29 mouse cellular contexts compared by ENCODE assay signal in the genomic region with DNA sequence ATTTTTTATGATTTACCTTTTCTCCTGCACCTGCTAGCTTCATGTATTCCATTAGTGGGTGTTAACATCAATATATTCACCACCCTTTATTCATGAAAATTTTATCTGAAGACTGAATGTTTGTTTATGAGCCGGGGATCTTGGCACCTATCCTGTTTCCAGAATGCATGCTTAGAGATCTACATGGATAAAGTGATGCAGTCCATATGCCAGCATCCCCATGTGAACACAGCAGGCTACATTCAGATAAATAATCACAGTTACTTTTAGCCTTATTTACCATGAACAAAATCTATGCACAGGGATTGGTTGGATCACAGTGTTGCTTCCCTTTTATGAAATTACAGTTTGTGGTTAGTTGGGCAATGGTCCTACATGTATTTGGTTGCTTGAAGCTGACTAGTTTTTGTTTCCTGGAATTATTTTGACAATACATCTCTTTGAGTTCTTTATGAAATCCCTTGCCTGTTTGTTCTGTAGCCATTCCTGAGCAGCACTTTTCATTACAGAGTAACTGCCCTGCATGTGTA. TPM values are rescaled to one million over a fixed set of nuclear protein-coding genes. Genes with fewer than 3 reads are reported as not detected.
DNase-seq lines count a peak whose midpoint lies in the region; ATAC-seq and TF ChIP-seq lines count a peak whose summit lies in the region.
"Had no signal": no experiment of that assay in that cellular context is flagged by ENCODE, and none has a peak within 500 bp of the region (broad histone marks: within the 10 kb centered on the region; RNA-seq: fewer than 3 reads in every experiment).

No protein-coding gene starts in this region.

- no peak overlapping the region for H3K4me3 ChIP-seq in embryonic facial prominence, embryonic 14.5 days (ENCODE audit: low read depth, low read length)
- H3K4me3 ChIP-seq in embryonic facial prominence, embryonic 10.5 days = no peak overlapping the region
- no peak overlapping the region for H3K4me3 ChIP-seq in lung, adult 2 months (replicated peaks; ENCODE audit: extremely low read depth, low read depth, low read length)
- no peak overlapping the region for H3K4me3 ChIP-seq in forebrain, postnatal 0 days (ENCODE audit: low read depth, low read length)
- no peak overlapping the region for H3K4me3 ChIP-seq in kidney, embryonic 14.5 days (ENCODE audit: low read length)
- H3K4me3 ChIP-seq: gastrocnemius, adult 2 months; heart, embryonic 13.5 days; hindbrain, embryonic 15.5 days; intestine, embryonic 15.5 days; liver, embryonic 15.5 days; midbrain, embryonic 13.5 days; neural tube, embryonic 13.5 days; stomach, embryonic 15.5 days had no signal

- 50% methylated on average over 1 of the region's 1 CpGs for WGBS in embryonic facial prominence, embryonic 14.5 days
- WGBS in embryonic facial prominence, embryonic 10.5 days = 75% methylated on average over 1 of the region's 1 CpGs
- 12% methylated on average over 1 of the region's 1 CpGs for WGBS in lung, adult 2 months
- 26% methylated on average over 1 of the region's 1 CpGs for WGBS in forebrain, postnatal 0 days
- WGBS in kidney, embryonic 14.5 days = 65% methylated on average over 1 of the region's 1 CpGs

- H3K27ac ChIP-seq in embryonic facial prominence, embryonic 14.5 days (replicated peaks; ENCODE audit: low read depth, low read length) = no peak overlapping the region
- no peak overlapping the region for H3K27ac ChIP-seq in embryonic facial prominence, embryonic 10.5 days (replicated peaks)
- no peak overlapping the region for H3K27ac ChIP-seq in forebrain, postnatal 0 days (ENCODE audit: low read depth, low read length)
- H3K27ac ChIP-seq in kidney, embryonic 14.5 days (ENCODE audit: low read depth, low read length) = no peak overlapping the region
- H3K27ac ChIP-seq: hindbrain, embryonic 15.5 days; liver, embryonic 15.5 days; midbrain, embryonic 13.5 days had no signal

- no peaks in the 10 kb centered on the region for H3K9me3 ChIP-seq in embryonic facial prominence, embryonic 14.5 days (ENCODE audit: control insufficient read depth, low read length)
- H3K9me3 ChIP-seq in embryonic facial prominence, embryonic 10.5 days = no peaks in the 10 kb centered on the region
- no peaks in the 10 kb centered on the region for H3K9me3 ChIP-seq in forebrain, postnatal 0 days (ENCODE audit: low read length)
- no peaks in the 10 kb centered on the region for H3K9me3 ChIP-seq in kidney, embryonic 14.5 days (ENCODE audit: control insufficient read depth, low read length)
- H3K9me3 ChIP-seq: G1E; heart, embryonic 13.5 days; hindbrain, embryonic 15.5 days; intestine, embryonic 15.5 days; liver, embryonic 15.5 days; midbrain, embryonic 13.5 days; neural tube, embryonic 13.5 days; stomach, embryonic 15.5 days had no signal

- H3K27me3 ChIP-seq in embryonic facial prominence, embryonic 14.5 days (replicated peaks; ENCODE audit: control insufficient read depth, insufficient read depth, low read length) = no peaks in the 10 kb centered on the region
- H3K27me3 ChIP-seq in embryonic facial prominence, embryonic 10.5 days (replicated peaks; ENCODE audit: low read depth, poor library complexity, severe bottlenecking) = no peaks in the 10 kb centered on the region
- H3K27me3 ChIP-seq in forebrain, postnatal 0 days (ENCODE audit: insufficient read depth, low read length) = no peaks in the 10 kb centered on the region
- no peaks in the 10 kb centered on the region for H3K27me3 ChIP-seq in kidney, embryonic 14.5 days (ENCODE audit: control insufficient read depth, insufficient read depth, low read length)
- H3K27me3 ChIP-seq: heart, embryonic 13.5 days; hindbrain, embryonic 15.5 days; intestine, embryonic 15.5 days; liver, embryonic 15.5 days; midbrain, embryonic 13.5 days; neural tube, embryonic 13.5 days; stomach, embryonic 15.5 days had no signal

- peak; percentile 28; the same call in 1 of the 2 replicates for ATAC-seq in embryonic facial prominence, embryonic 14.5 days (ENCODE audit: low read depth)
- 0 out of 2 replicates have a peak, but pooled peaks have one; percentile 14 for ATAC-seq in forebrain, postnatal 0 days
- ATAC-seq in kidney, embryonic 14.5 days (ENCODE audit: low FRiP score, low TSS enrichment) = no peak
- ATAC-seq: midbrain, embryonic 13.5 days had no signal

- peaks cover 7% of the 10 kb centered on the region; the same call in 1 of the 2 replicates for H3K4me1 ChIP-seq in embryonic facial prominence, embryonic 14.5 days (ENCODE audit: control insufficient read depth, insufficient read depth, low read length)
- peaks cover 16% of the 10 kb centered on the region for H3K4me1 ChIP-seq in embryonic facial prominence, embryonic 10.5 days
- H3K4me1 ChIP-seq in lung, adult 2 months (ENCODE audit: control insufficient read depth, insufficient read depth, low read length) = peaks cover 33% of the 10 kb centered on the region
- peaks cover 6% of the 10 kb centered on the region; the same call in 1 of the 2 replicates for H3K4me1 ChIP-seq in forebrain, postnatal 0 days (ENCODE audit: insufficient read depth)
- peaks cover 19% of the 10 kb centered on the region for H3K4me1 ChIP-seq in kidney, embryonic 14.5 days (ENCODE audit: control insufficient read depth, insufficient read depth, low read length)

- TF ChIP-seq POLR2A in lung, adult 2 months (IDR thresholded peaks at IDR 0.05; ENCODE audit: borderline replicate concordance, extremely low read depth, low read depth, low read length) = no peak

- DNase-seq in embryonic facial prominence, embryonic 14.5 days (ENCODE audit: low spot score) = no peak
- no peak for DNase-seq in embryonic facial prominence, embryonic 10.5 days (ENCODE audit: low spot score)
- peak; percentile 33 for DNase-seq in lung, postnatal 25 days (ENCODE audit: low spot score)
- no peak for DNase-seq in lung, adult 2 months
- no peak for DNase-seq in forebrain, postnatal 0 days
- DNase-seq in right cerebral cortex, postnatal 4 days = no peak
- no peak for DNase-seq in adrenal gland, postnatal 36 days
- DNase-seq: cerebellum, adult 9-10 months; gastrocnemius, adult 2 months; heart, adult 18-20 months; heart, postnatal 36 days; lung, postnatal 4 days; right cerebral cortex, postnatal 14 days; thymus, adult 18-20 months; thymus, postnatal 4 days had no signal

- H3K9ac ChIP-seq in embryonic facial prominence, embryonic 14.5 days (ENCODE audit: low read depth, low read length) = no peak overlapping the region
- H3K9ac ChIP-seq in forebrain, postnatal 0 days = no peak overlapping the region
- no peak overlapping the region for H3K9ac ChIP-seq in kidney, embryonic 14.5 days (ENCODE audit: low read depth, low read length)
- H3K9ac ChIP-seq: heart, embryonic 13.5 days; hindbrain, embryonic 15.5 days; intestine, embryonic 15.5 days; liver, embryonic 15.5 days; neural tube, embryonic 13.5 days; stomach, embryonic 15.5 days had no signal

- no peak overlapping the region for H3K4me2 ChIP-seq in embryonic facial prominence, embryonic 14.5 days (ENCODE audit: low read depth, low read length)
- H3K4me2 ChIP-seq in forebrain, postnatal 0 days (ENCODE audit: low read depth) = no peak overlapping the region
- H3K4me2 ChIP-seq in kidney, embryonic 14.5 days (replicated peaks; ENCODE audit: low read depth, low read length) = no peak overlapping the region
- H3K4me2 ChIP-seq: hindbrain, embryonic 15.5 days; intestine, embryonic 15.5 days; liver, embryonic 15.5 days; midbrain, embryonic 13.5 days; neural tube, embryonic 13.5 days; stomach, embryonic 15.5 days had no signal

- H3K36me3 ChIP-seq in embryonic facial prominence, embryonic 14.5 days (ENCODE audit: control insufficient read depth, insufficient read depth, low read length) = no peaks in the 10 kb centered on the region
- no peaks in the 10 kb centered on the region for H3K36me3 ChIP-seq in embryonic facial prominence, embryonic 10.5 days (replicated peaks)
- H3K36me3 ChIP-seq in forebrain, postnatal 0 days (ENCODE audit: insufficient read depth) = no peaks in the 10 kb centered on the region
- no peaks in the 10 kb centered on the region; the same call in 1 of the 2 replicates for H3K36me3 ChIP-seq in kidney, embryonic 14.5 days (ENCODE audit: control insufficient read depth, insufficient read depth, low read length)
- H3K36me3 ChIP-seq: heart, embryonic 13.5 days; hindbrain, embryonic 15.5 days; intestine, embryonic 15.5 days; liver, embryonic 15.5 days; midbrain, embryonic 13.5 days; neural tube, embryonic 13.5 days; stomach, embryonic 15.5 days had no signal

- TF ChIP-seq CTCF in lung, adult 2 months (IDR thresholded peaks at IDR 0.05; ENCODE audit: insufficient read depth, low read length) = no peak
- no peak for TF ChIP-seq CTCF in forebrain, postnatal 0 days (IDR thresholded peaks at IDR 0.05; ENCODE audit: low read depth)

RNA-seq across cellular contexts. Expression of gene Stx7, which starts 16.5 kb away (rescaled TPM):
- polyA plus RNA-seq in embryonic facial prominence, embryonic 14.5 days (2014; fragmentation: Nextera tagmentation; extraction: Ambion mirVana) = 86.9 and 93.9 TPM in 2 replicates
- 47.9 and 55.1 TPM in 2 replicates for polyA plus RNA-seq in embryonic facial prominence, embryonic 10.5 days (2016; fragmentation: Nextera tagmentation; extraction: Ambion mirVana)
- polyA plus RNA-seq in lung, adult 2 months (2012; rRNA removed) = 91.9 and 97.8 TPM in 2 replicates
- total RNA-seq in forebrain, postnatal 0 days (2014; rRNA removed) = 160 and 169 TPM in 2 replicates
- 318 and 351 TPM in 2 replicates for polyA plus RNA-seq in forebrain, postnatal 0 days (2015; fragmentation: Nextera tagmentation; extraction: Ambion mirVana)
- 67.8 and 95.5 TPM in 2 replicates for polyA plus RNA-seq in kidney, embryonic 14.5 days (2014; fragmentation: Nextera tagmentation; extraction: Ambion mirVana)
- total RNA-seq in adrenal gland, postnatal 36 days (2021) = 100 to 1,000 TPM; 135 to 202 TPM

RNA-seq across cellular contexts. Expression of gene Taar9, which starts 56.3 kb away (rescaled TPM):
- polyA plus RNA-seq in embryonic facial prominence, embryonic 14.5 days (2014; fragmentation: Nextera tagmentation; extraction: Ambion mirVana) = not detected in 2 replicates
- not detected in 2 replicates for polyA plus RNA-seq in embryonic facial prominence, embryonic 10.5 days (2016; fragmentation: Nextera tagmentation; extraction: Ambion mirVana)
- polyA plus RNA-seq in lung, adult 2 months (2012; rRNA removed) = not detected in 2 replicates
- not detected in 2 replicates for total RNA-seq in forebrain, postnatal 0 days (2014; rRNA removed)
- polyA plus RNA-seq in forebrain, postnatal 0 days (2015; fragmentation: Nextera tagmentation; extraction: Ambion mirVana) = not detected in 2 replicates
- not detected in 2 replicates for polyA plus RNA-seq in kidney, embryonic 14.5 days (2014; fragmentation: Nextera tagmentation; extraction: Ambion mirVana)
- not detected for total RNA-seq in adrenal gland, postnatal 36 days (2021)
- total RNA-seq: adrenal gland, adult 18-20 months; gastrocnemius, adult 2 months; heart, adult 18-20 months; heart, postnatal 36 days; layer of hippocampus, postnatal 14 days had no signal
- polyA plus RNA-seq: G1E; heart, embryonic 13.5 days; hindbrain, embryonic 15.5 days; intestine, embryonic 15.5 days; kidney, embryonic 16.5 days; large intestine, adult 2 months; limb, embryonic 14.5 days; liver, embryonic 15.5 days; midbrain, embryonic 13.5 days; neural tube, embryonic 13.5 days; stomach, embryonic 15.5 days had no signal

RNA-seq across cellular contexts. Expression of gene Moxd1, which starts 57.7 kb away (rescaled TPM):
- polyA plus RNA-seq in embryonic facial prominence, embryonic 14.5 days (2014; fragmentation: Nextera tagmentation; extraction: Ambion mirVana) = 19.8 and 21.7 TPM in 2 replicates
- polyA plus RNA-seq in embryonic facial prominence, embryonic 10.5 days (2016; fragmentation: Nextera tagmentation; extraction: Ambion mirVana) = 12.8 and 15.3 TPM in 2 replicates
- 1.3 and 1.9 TPM in 2 replicates for polyA plus RNA-seq in lung, adult 2 months (2012; rRNA removed)
- 5.1 and 10.2 TPM in 2 replicates for total RNA-seq in forebrain, postnatal 0 days (2014; rRNA removed)
- polyA plus RNA-seq in forebrain, postnatal 0 days (2015; fragmentation: Nextera tagmentation; extraction: Ambion mirVana) = 2.7 and 3.3 TPM in 2 replicates
- polyA plus RNA-seq in kidney, embryonic 14.5 days (2014; fragmentation: Nextera tagmentation; extraction: Ambion mirVana) = 18.1 and 29.7 TPM in 2 replicates
- under 1 TPM; 0.10 to 0.36 TPM for total RNA-seq in adrenal gland, postnatal 36 days (2021)
- total RNA-seq: G1E had no signal
- polyA plus RNA-seq: G1E had no signal
